Comparison of ENCODE assay signal across 10 mouse cellular contexts in genomic region chr12:112663716-112664115, GRCm38 (mm10). TPM values are rescaled to one million over a fixed set of nuclear protein-coding genes. Genes with fewer than 3 reads are reported as not detected.
A peak's percentile ranks its signal among the peaks of the same experiment; 100 is the strongest.
DNase-seq lines count a peak whose midpoint lies in the region; ATAC-seq lines count a peak whose summit lies in the region.
"Had no signal": no experiment of that assay in that cellular context is flagged by ENCODE, and none has a peak within 500 bp of the region (broad histone marks: within the 10 kb centered on the region; RNA-seq: fewer than 3 reads in every experiment).

No protein-coding gene starts in this region.

- 82% methylated on average over 12 of the region's 12 CpGs for WGBS in heart, embryonic 15.5 days
- 93% methylated on average over 12 of the region's 12 CpGs for WGBS in embryonic facial prominence, embryonic 11.5 days
- 30% methylated on average over 12 of the region's 12 CpGs for WGBS in forebrain, embryonic 16.5 days
- WGBS in midbrain, embryonic 11.5 days, result 88% methylated on average over 12 of the region's 12 CpGs

- DNase-seq in heart, postnatal 25 days (ENCODE audit: low spot score), result no peak
- no peak for DNase-seq in embryonic facial prominence, embryonic 11.5 days (ENCODE audit: low spot score)
- DNase-seq in midbrain, embryonic 11.5 days (ENCODE audit: low spot score, missing footprints), result no peak
- DNase-seq in c-Kit-positive CD71-positive TER-119-positive erythroid progenitor cells, embryonic 14.5 days (ENCODE audit: low spot score), result no peak
- no peak for DNase-seq in embryo, embryonic 11 days
- no peak for DNase-seq in embryo, embryonic 9.5 days (ENCODE audit: extremely low spot score)

- no peak for ATAC-seq in heart, embryonic 15.5 days (replicated peaks; ENCODE audit: insufficient number of reproducible peaks, insufficient read depth, low FRiP score, low read depth)
- ATAC-seq in embryonic facial prominence, embryonic 11.5 days (replicated peaks; ENCODE audit: insufficient number of reproducible peaks, low FRiP score, low TSS enrichment, low read depth), result no peak
- peak; percentile 34 for ATAC-seq in forebrain, embryonic 16.5 days
- no peak; the same call in none of the 2 replicates for ATAC-seq in midbrain, embryonic 11.5 days (ENCODE audit: low FRiP score)

- H3K9me3 ChIP-seq in heart, embryonic 15.5 days (replicated peaks), result no peaks in the 10 kb centered on the region
- H3K9me3 ChIP-seq in embryonic facial prominence, embryonic 11.5 days (replicated peaks; ENCODE audit: control insufficient read depth, low read length), result no peaks in the 10 kb centered on the region
- no peaks in the 10 kb centered on the region for H3K9me3 ChIP-seq in forebrain, embryonic 16.5 days (ENCODE audit: control insufficient read depth, low read length)
- no peaks in the 10 kb centered on the region for H3K9me3 ChIP-seq in midbrain, embryonic 11.5 days (ENCODE audit: control insufficient read depth, low read length)
- H3K9me3 ChIP-seq: liver, embryonic 15.5 days had no signal

- H3K9ac ChIP-seq in heart, embryonic 15.5 days, result no peak overlapping the region
- no peak overlapping the region for H3K9ac ChIP-seq in embryonic facial prominence, embryonic 11.5 days (replicated peaks; ENCODE audit: low read length)
- peak overlapping the region; percentile 50 for H3K9ac ChIP-seq in forebrain, embryonic 16.5 days (replicated peaks; ENCODE audit: low read depth, low read length)
- peak overlapping the region; percentile 39 for H3K9ac ChIP-seq in midbrain, embryonic 11.5 days (ENCODE audit: low read length)
- H3K9ac ChIP-seq: liver, embryonic 15.5 days had no signal

- H3K4me1 ChIP-seq in heart, embryonic 15.5 days (replicated peaks), result peaks cover 100% of the 10 kb centered on the region
- peaks cover 2% of the 10 kb centered on the region; the same call in 1 of the 2 replicates for H3K4me1 ChIP-seq in embryonic facial prominence, embryonic 11.5 days (ENCODE audit: control insufficient read depth, insufficient read depth, low read length)
- peaks cover 75% of the 10 kb centered on the region for H3K4me1 ChIP-seq in forebrain, embryonic 16.5 days (replicated peaks; ENCODE audit: control insufficient read depth, insufficient read depth, low read length)
- peaks cover 56% of the 10 kb centered on the region for H3K4me1 ChIP-seq in midbrain, embryonic 11.5 days (ENCODE audit: control insufficient read depth, insufficient read depth, low read length)

- H3K36me3 ChIP-seq in heart, embryonic 15.5 days, result peaks cover 40% of the 10 kb centered on the region
- H3K36me3 ChIP-seq in embryonic facial prominence, embryonic 11.5 days (replicated peaks; ENCODE audit: control insufficient read depth, insufficient read depth, low read depth, low read length), result peaks cover 22% of the 10 kb centered on the region
- H3K36me3 ChIP-seq in forebrain, embryonic 16.5 days (ENCODE audit: control insufficient read depth, insufficient read depth), result peaks cover 17% of the 10 kb centered on the region
- H3K36me3 ChIP-seq in midbrain, embryonic 11.5 days (ENCODE audit: control insufficient read depth, insufficient read depth, low read length), result peaks cover 32% of the 10 kb centered on the region

- H3K4me2 ChIP-seq in heart, embryonic 15.5 days, result no peak overlapping the region
- H3K4me2 ChIP-seq in embryonic facial prominence, embryonic 11.5 days (ENCODE audit: low read depth, low read length), result no peak overlapping the region
- peak overlapping the region; percentile 3 for H3K4me2 ChIP-seq in forebrain, embryonic 16.5 days (ENCODE audit: low read length)
- H3K4me2 ChIP-seq in midbrain, embryonic 11.5 days, result peak overlapping the region; percentile 1; the same call in 1 of the 2 replicates
- H3K4me2 ChIP-seq: liver, embryonic 15.5 days had no signal

- intact Hi-C loops in heart, postnatal 25 days (cut with DNase I), result no loop called here

- no peak overlapping the region for H3K4me3 ChIP-seq in heart, embryonic 15.5 days
- no peak overlapping the region for H3K4me3 ChIP-seq in embryonic facial prominence, embryonic 11.5 days (ENCODE audit: low read depth, low read length)
- H3K4me3 ChIP-seq in forebrain, embryonic 16.5 days (replicated peaks; ENCODE audit: low read length), result no peak overlapping the region
- no peak overlapping the region for H3K4me3 ChIP-seq in midbrain, embryonic 11.5 days (ENCODE audit: low read depth, low read length)
- H3K4me3 ChIP-seq: liver, embryonic 15.5 days had no signal

- peak overlapping the region; percentile 95 for H3K27ac ChIP-seq in heart, embryonic 15.5 days
- H3K27ac ChIP-seq in embryonic facial prominence, embryonic 11.5 days (replicated peaks; ENCODE audit: low read depth, low read length), result peak overlapping the region; percentile 20; the same call in 1 of the 2 replicates
- peak overlapping the region; percentile 62 for H3K27ac ChIP-seq in forebrain, embryonic 16.5 days (ENCODE audit: low read length)
- peak overlapping the region; percentile 82 for H3K27ac ChIP-seq in midbrain, embryonic 11.5 days (ENCODE audit: low read depth, low read length)
- H3K27ac ChIP-seq: liver, embryonic 15.5 days had no signal

- no peaks in the 10 kb centered on the region for H3K27me3 ChIP-seq in heart, embryonic 15.5 days
- no peaks in the 10 kb centered on the region for H3K27me3 ChIP-seq in embryonic facial prominence, embryonic 11.5 days (ENCODE audit: control insufficient read depth, insufficient read depth, low read length)
- no peaks in the 10 kb centered on the region for H3K27me3 ChIP-seq in forebrain, embryonic 16.5 days (replicated peaks; ENCODE audit: control insufficient read depth, insufficient read depth, low read length)
- H3K27me3 ChIP-seq in midbrain, embryonic 11.5 days (ENCODE audit: control insufficient read depth, insufficient read depth, low read length), result no peaks in the 10 kb centered on the region
- H3K27me3 ChIP-seq: liver, embryonic 15.5 days had no signal

RNA-seq across cellular contexts. Expression of gene Akt1, which starts 11.0 kb away (rescaled TPM):
- 139 and 169 TPM in 2 replicates for polyA plus RNA-seq in heart, embryonic 15.5 days (2015; fragmentation: Nextera tagmentation; extraction: Ambion mirVana)
- 100 to 1,000 TPM; 206 to 215 TPM for total RNA-seq in heart, postnatal 25 days (2021)
- polyA plus RNA-seq in embryonic facial prominence, embryonic 11.5 days (2014; fragmentation: Nextera tagmentation; extraction: Ambion mirVana), result 68.3 and 99.2 TPM in 2 replicates
- polyA plus RNA-seq in forebrain, embryonic 16.5 days (2015; fragmentation: Nextera tagmentation; extraction: Ambion mirVana), result 56.9 and 57.1 TPM in 2 replicates
- polyA plus RNA-seq in midbrain, embryonic 11.5 days (2014; fragmentation: Nextera tagmentation; extraction: Ambion mirVana), result 62.5 and 82.6 TPM in 2 replicates

RNA-seq across cellular contexts. Expression of gene Zbtb42, which starts 14.9 kb away (rescaled TPM):
- polyA plus RNA-seq in heart, embryonic 15.5 days (2015; fragmentation: Nextera tagmentation; extraction: Ambion mirVana), result 4.8 and 7.6 TPM in 2 replicates
- 1 to 10 TPM; 6.4 to 6.7 TPM for total RNA-seq in heart, postnatal 25 days (2021)
- polyA plus RNA-seq in embryonic facial prominence, embryonic 11.5 days (2014; fragmentation: Nextera tagmentation; extraction: Ambion mirVana), result 2.3 and 2.6 TPM in 2 replicates
- 0.65 and 0.92 TPM in 2 replicates for polyA plus RNA-seq in forebrain, embryonic 16.5 days (2015; fragmentation: Nextera tagmentation; extraction: Ambion mirVana)
- polyA plus RNA-seq in midbrain, embryonic 11.5 days (2014; fragmentation: Nextera tagmentation; extraction: Ambion mirVana), result 4.8 and 5.1 TPM in 2 replicates

RNA-seq across cellular contexts. Expression of gene Siva1, which starts 19.2 kb away (rescaled TPM):
- polyA plus RNA-seq in heart, embryonic 15.5 days (2015; fragmentation: Nextera tagmentation; extraction: Ambion mirVana), result 95.4 and 142 TPM in 2 replicates
- total RNA-seq in heart, postnatal 25 days (2021), result 10 to 100 TPM; 29.5 to 35.7 TPM
- polyA plus RNA-seq in embryonic facial prominence, embryonic 11.5 days (2014; fragmentation: Nextera tagmentation; extraction: Ambion mirVana), result 222 and 241 TPM in 2 replicates
- polyA plus RNA-seq in forebrain, embryonic 16.5 days (2015; fragmentation: Nextera tagmentation; extraction: Ambion mirVana), result 68.9 and 75.9 TPM in 2 replicates
- 182 and 230 TPM in 2 replicates for polyA plus RNA-seq in midbrain, embryonic 11.5 days (2014; fragmentation: Nextera tagmentation; extraction: Ambion mirVana)

RNA-seq across cellular contexts. Expression of gene Adssl1, which starts 43.9 kb away (rescaled TPM):
- polyA plus RNA-seq in heart, embryonic 15.5 days (2015; fragmentation: Nextera tagmentation; extraction: Ambion mirVana), result 85.8 and 93.7 TPM in 2 replicates
- 100 to 1,000 TPM; 147 TPM for total RNA-seq in heart, postnatal 25 days (2021)
- polyA plus RNA-seq in embryonic facial prominence, embryonic 11.5 days (2014; fragmentation: Nextera tagmentation; extraction: Ambion mirVana), result 4.0 and 4.2 TPM in 2 replicates
- 1.8 and 2.4 TPM in 2 replicates for polyA plus RNA-seq in forebrain, embryonic 16.5 days (2015; fragmentation: Nextera tagmentation; extraction: Ambion mirVana)
- 1.9 and 2.7 TPM in 2 replicates for polyA plus RNA-seq in midbrain, embryonic 11.5 days (2014; fragmentation: Nextera tagmentation; extraction: Ambion mirVana)

RNA-seq across cellular contexts. Expression of gene Cep170b, which starts 56.5 kb away (rescaled TPM):
- 4.8 and 7.9 TPM in 2 replicates for polyA plus RNA-seq in heart, embryonic 15.5 days (2015; fragmentation: Nextera tagmentation; extraction: Ambion mirVana)
- total RNA-seq in heart, postnatal 25 days (2021), result 1 to 10 TPM; 7.7 to 9.8 TPM
- 5.3 and 8.0 TPM in 2 replicates for polyA plus RNA-seq in embryonic facial prominence, embryonic 11.5 days (2014; fragmentation: Nextera tagmentation; extraction: Ambion mirVana)
- polyA plus RNA-seq in forebrain, embryonic 16.5 days (2015; fragmentation: Nextera tagmentation; extraction: Ambion mirVana), result 18.8 and 22.9 TPM in 2 replicates
- 5.2 and 5.5 TPM in 2 replicates for polyA plus RNA-seq in midbrain, embryonic 11.5 days (2014; fragmentation: Nextera tagmentation; extraction: Ambion mirVana)
- total RNA-seq: monocyte, adult 5-6 weeks had no signal

Comparison
In these comparisons a context has a peak if more than half of its experiments do, and no peak if none do; other contexts are left out.
1. H3K27ac ChIP-seq: peak in every context shown above with its lines; median percentile 95 in heart, embryonic 15.5 days; 82 in midbrain, embryonic 11.5 days; 62 in forebrain, embryonic 16.5 days; 20 in embryonic facial prominence, embryonic 11.5 days.
2. H3K4me2 ChIP-seq: peak in forebrain, embryonic 16.5 days (single experiment) and midbrain, embryonic 11.5 days (single experiment); none in heart, embryonic 15.5 days (single experiment) and embryonic facial prominence, embryonic 11.5 days (single experiment).
3. H3K9ac ChIP-seq: peak in forebrain, embryonic 16.5 days (single experiment) and midbrain, embryonic 11.5 days (single experiment); none in heart, embryonic 15.5 days (single experiment) and embryonic facial prominence, embryonic 11.5 days (single experiment).